Mouse (Mus musculus): Measurements from ENCODE around the gene Slc12a4.

GRCm38 (mm10) chr8:105993226-105993625 lies 27.3 kb upstream of the Slc12a4 start:
- no peak for TF ChIP-seq CTCF (IDR thresholded peaks at IDR 0.05; ENCODE audit: insufficient read depth, low read depth, low read length)
- TF ChIP-seq POLR2A (IDR thresholded peaks at IDR 0.05; ENCODE audit: insufficient read depth, low read depth, low read length): no peak
